Mouse (Mus musculus): ENCODE measurements around the gene Klhl36. TPM values are rescaled to one million over a fixed set of nuclear protein-coding genes. Genes with fewer than 3 reads are reported as not detected.

Klhl36 gene
- total RNA-seq, 2 experiments from 2014 or later: 3.7 TPM

- intact Hi-C loops (cut with DNase I): no loop called here
Measured at GRCm38 (mm10) chr8:119869616-119870015, 7.5 kb downstream of the Klhl36 start.

GRCm38 (mm10) chr8:119873181-119873580 lies 11.1 kb downstream of the Klhl36 start:
- intact Hi-C loops (cut with DNase I): no loop called here
- no peak for DNase-seq

More at GRCm38 (mm10) chr8:119869616-119870015, 7.5 kb downstream of the Klhl36 start:
- DNase-seq: no peak

- intact Hi-C loops (cut with DNase I): no loop called here
- no peak for DNase-seq
Measured at GRCm38 (mm10) chr8:119881301-119881700, 19.2 kb downstream of the Klhl36 start.

- intact Hi-C loops (cut with DNase I): no loop called here
- no peak for DNase-seq
Measured at GRCm38 (mm10) chr8:119881917-119882316, 19.9 kb downstream of the Klhl36 start.

GRCm38 (mm10) chr8:119883281-119883680 lies 21.2 kb downstream of the Klhl36 start:
- intact Hi-C loops (cut with DNase I): no loop called here
- DNase-seq: no peak

- intact Hi-C loops (cut with DNase I): loop anchor here (5.0 kb wide), 1 partner anchor 42 kb away; no protein-coding TSS in a partner anchor
- DNase-seq: peak; percentile 35 to 53
Measured at GRCm38 (mm10) chr8:119885612-119886011, 23.5 kb downstream of the Klhl36 start.

- intact Hi-C loops (cut with DNase I): loop anchor here (5.0 kb wide), 1 partner anchor 40 kb away; no protein-coding TSS in a partner anchor
- DNase-seq: peak; percentile 28 to 52
Measured at GRCm38 (mm10) chr8:119887130-119887529, 25.1 kb downstream of the Klhl36 start.

- intact Hi-C loops (cut with DNase I): loop anchor here (5.0 kb wide), 1 partner anchor 39 kb away; no protein-coding TSS in a partner anchor
- no peak for DNase-seq
Measured at GRCm38 (mm10) chr8:119888012-119888411, 25.9 kb downstream of the Klhl36 start.

- intact Hi-C loops (cut with DNase I): no loop called here
- no peak for DNase-seq
Measured at GRCm38 (mm10) chr8:119897069-119897468, 35.0 kb downstream of the Klhl36 start.

GRCm38 (mm10) chr8:119897933-119898332 lies 35.9 kb downstream of the Klhl36 start:
- DNase-seq: no peak
- intact Hi-C loops (cut with DNase I): no loop called here

GRCm38 (mm10) chr8:119901349-119901748 lies 39.3 kb downstream of the Klhl36 start:
- intact Hi-C loops (cut with DNase I): no loop called here
- no peak for DNase-seq

- no peak for DNase-seq
- intact Hi-C loops (cut with DNase I): no loop called here
Measured at GRCm38 (mm10) chr8:119901952-119902351, 39.9 kb downstream of the Klhl36 start.

- DNase-seq: no peak
- intact Hi-C loops (cut with DNase I): no loop called here
Measured at GRCm38 (mm10) chr8:119904323-119904911, 42.4 kb downstream of the Klhl36 start.

- DNase-seq: no peak
- intact Hi-C loops (cut with DNase I): no loop called here
Measured at GRCm38 (mm10) chr8:119909944-119910546, 48.0 kb downstream of the Klhl36 start, which contains the start of gene Usp10. Usp10 (plus strand) TSS chr8:119910360.

- peak; percentile 95 to 96 for DNase-seq
- intact Hi-C loops (cut with DNase I): no loop called here
Measured at GRCm38 (mm10) chr8:119910547-119911257, 48.6 kb downstream of the Klhl36 start, which contains the start of gene Gm20388. Gm20388 (plus strand) TSS chr8:119910841.

GRCm38 (mm10) chr8:119911258-119911962 lies 49.3 kb downstream of the Klhl36 start:
- no peak for DNase-seq
- intact Hi-C loops (cut with DNase I): no loop called here

- intact Hi-C loops (cut with DNase I): no loop called here
- DNase-seq: no peak
Measured at GRCm38 (mm10) chr8:119912643-119913042, 50.6 kb downstream of the Klhl36 start.

- no peak for DNase-seq
- intact Hi-C loops (cut with DNase I): no loop called here
Measured at GRCm38 (mm10) chr8:119913181-119913580, 51.1 kb downstream of the Klhl36 start.

- intact Hi-C loops (cut with DNase I): no loop called here
- no peak for DNase-seq
Measured at GRCm38 (mm10) chr8:119914161-119914560, 52.1 kb downstream of the Klhl36 start.

GRCm38 (mm10) chr8:119915298-119915697 lies 53.2 kb downstream of the Klhl36 start:
- no peak for DNase-seq
- intact Hi-C loops (cut with DNase I): no loop called here
